Mouse (Mus musculus) CH12.LX (cell line): ENCODE results near the gene Lepr. TPM values are rescaled to one million over a fixed set of nuclear protein-coding genes. Genes with fewer than 3 reads are reported as not detected.

ENCODE experiments used
- DNase-seq: peaks from one replicate; pipeline ENCODE4 v3.0.0-alpha.2; 2013; ENCODE audit errors: extremely low read depth
- H3K27ac ChIP-seq: 2 replicates; pipeline ENCODE4 v1.5.1; 2012; ENCODE audit warnings: low read depth, mild to moderate bottlenecking, control low read depth, moderate library complexity; ENCODE audit not compliant: insufficient read depth
- H3K27me3 ChIP-seq: replicated peaks from 2 replicates; pipeline ENCODE3; 2012; ENCODE audit warnings: inconsistent platforms
- H3K36me3 ChIP-seq, 2 experiments: replicated peaks in 1 of 2; 2 replicates each; pipeline versions ENCODE3 to v1.6.1; 2012; ENCODE audit warnings: inconsistent platforms in 1 of 2, low read length in 1 of 2, mild to moderate bottlenecking in 1 of 2, mixed read lengths in 1 of 2, moderate library complexity in 1 of 2; ENCODE audit not compliant: control insufficient read depth in 1 of 2, insufficient read depth in 1 of 2
- H3K4me1 ChIP-seq, 2 experiments: 2 replicates each; pipeline ENCODE4 v1.6.1; 2012; ENCODE audit warnings: inconsistent platforms in 1 of 2, moderate library complexity in 1 of 2; ENCODE audit not compliant: insufficient read depth in 2 of 2, control insufficient read depth in 1 of 2
- H3K4me2 ChIP-seq: 2 replicates; pipeline ENCODE4 v1.6.1; 2012; ENCODE audit warnings: low read depth, mild to moderate bottlenecking, control low read depth; ENCODE audit not compliant: poor library complexity, insufficient read depth, severe bottlenecking
- H3K4me3 ChIP-seq, 3 experiments: fragments of 150-350 bp in 1 of 3; sonication (generic) in 1 of 3; replicated peaks in 1 of 3; 2 replicates each; pipeline versions ENCODE3 to v1.5.1; 2011 to 2012; ENCODE audit warnings: low read depth in 2 of 3, low read length in 2 of 3, mild to moderate bottlenecking in 2 of 3, moderate library complexity in 2 of 3, control low read depth in 1 of 3, improper control_type of control experiment in 1 of 3, inconsistent platforms in 1 of 3, mixed read lengths in 1 of 3; ENCODE audit not compliant: poor library complexity in 1 of 3
- H3K79me2 ChIP-seq: replicated peaks from 2 replicates; pipeline ENCODE4 v1.6.1; 2012; ENCODE audit warnings: mild to moderate bottlenecking, moderate library complexity; ENCODE audit not compliant: control insufficient read depth, poor library complexity, insufficient read depth, severe bottlenecking; ENCODE audit errors: extremely low read depth
- H3K9ac ChIP-seq: 2 replicates; pipeline ENCODE4 v1.6.1; 2012; ENCODE audit warnings: low read depth, mild to moderate bottlenecking, control low read depth, moderate library complexity; ENCODE audit not compliant: insufficient read depth
- H3K9me3 ChIP-seq: replicated peaks from 2 replicates; pipeline ENCODE3; 2012; ENCODE audit warnings: low read length, inconsistent platforms, mixed read lengths
- E2F4 ChIP-seq: IDR thresholded peaks from 2 replicates; pipeline ENCODE4 v1.6.1; 2011; ENCODE audit warnings: low read depth, low read length, improper control_type of control experiment; ENCODE audit not compliant: insufficient replicate concordance
- ELF1 ChIP-seq: IDR thresholded peaks from 2 replicates; pipeline ENCODE4 v1.6.1; 2014; ENCODE audit warnings: low read depth, mild to moderate bottlenecking, inconsistent platforms, low read length, improper control_type of control experiment
- ETS1 ChIP-seq: conservative IDR thresholded peaks from 2 replicates; pipeline ENCODE4 v1.6.1; 2012; ENCODE audit warnings: low read depth, mild to moderate bottlenecking, inconsistent platforms, low read length, improper control_type of control experiment, moderate library complexity
- MAX ChIP-seq: IDR thresholded peaks from 2 replicates; pipeline ENCODE4 v1.6.1; 2011; ENCODE audit warnings: low read length, improper control_type of control experiment
- MYC ChIP-seq: IDR thresholded peaks from 2 replicates; pipeline ENCODE4 v1.6.1; 2011; ENCODE audit warnings: low read depth, mild to moderate bottlenecking, improper control_type of control experiment, low read length
- NRF1 ChIP-seq: IDR thresholded peaks from 2 replicates; pipeline ENCODE4 v1.6.1; 2014; ENCODE audit warnings: low read depth, mild to moderate bottlenecking, inconsistent platforms, low read length, improper control_type of control experiment, moderate library complexity
- RAD21 ChIP-seq: IDR thresholded peaks from 2 replicates; pipeline ENCODE4 v1.6.1; 2011; ENCODE audit warnings: low read depth, mild to moderate bottlenecking, low read length, improper control_type of control experiment, moderate library complexity
- SIN3A ChIP-seq: IDR thresholded peaks from 2 replicates; pipeline ENCODE4 v1.6.1; 2012; ENCODE audit warnings: low read length, improper control_type of control experiment, inconsistent platforms
- USF2 ChIP-seq: conservative IDR thresholded peaks from 2 replicates; pipeline ENCODE4 v1.6.1; 2011; ENCODE audit warnings: low read depth, low read length, improper control_type of control experiment
- ZKSCAN1 ChIP-seq: IDR thresholded peaks from 2 replicates; pipeline ENCODE4 v1.6.1; 2012; ENCODE audit warnings: low read depth, inconsistent platforms, low read length, improper control_type of control experiment, borderline replicate concordance
- ZMIZ1 ChIP-seq: IDR thresholded peaks from 2 replicates; pipeline ENCODE4 v1.6.1; 2012; ENCODE audit warnings: low read depth, mild to moderate bottlenecking, inconsistent platforms, low read length, improper control_type of control experiment
- dilution Hi-C: fragments of 300-500 bp; cut with MboI; formaldehyde crosslinking; loops from 2 replicates; pipeline ENCODE4 v1.14.3; 2020; ENCODE audit warnings: low sequenced_read_pairs; ENCODE audit not compliant: extremely low pct_unique_long_range_greater_than_20kb, extremely low pct_ligation_motif_present
- in situ Hi-C: fragments of 300-500 bp; cut with MboI; formaldehyde crosslinking; loops from 3 replicates; pipeline ENCODE4 v1.14.3; 2019; ENCODE audit warnings: low sequenced_read_pairs, low pct_ligation_motif_present, low pct_unique_long_range_greater_than_20kb, mixed read lengths
- polyA plus RNA-seq: library from polyadenylated mRNA; unstranded; fragments of >175 nt; gene quantifications from 2 replicates; pipeline ENCODE4 v1.2.1, GENCODE M21; 2012; ENCODE audit warnings: low read depth; ENCODE audit not compliant: insufficient read length
- total RNA-seq, 2 experiments: library from RNA; depleted of rRNA; stranded (reverse); fragments of 300-350 nt in 1 of 2; fragments of >200 nt in 1 of 2; gene quantifications; 2 replicates each; pipeline ENCODE4 v1.2.3; 2012 to 2014

Lepr gene
- total and polyA plus RNA-seq, 3 experiments: 0.04 TPM; not detected in 2

GRCm38 (mm10) chr4:101711100-101711499, 6.1 kb upstream of the Lepr start:
- Histone ChIP-seq H3K79me2 (no peaks in the 10 kb centered on the region), H3K27ac (no peak overlapping the region), H3K4me1 (no peaks in the 10 kb centered on the region), H3K36me3 (no peaks in the 10 kb centered on the region), H3K9me3 (no peaks in the 10 kb centered on the region), H3K4me3 (no peak overlapping the region), H3K9ac (no peak overlapping the region), H3K27me3 (no peaks in the 10 kb centered on the region), H3K4me2 (no peak overlapping the region)
- in situ Hi-C loops: no loop called here
- no peak for TF ChIP-seq USF2
- no peak for TF ChIP-seq E2F4
- no peak for TF ChIP-seq ELF1
- TF ChIP-seq SIN3A: no peak
- no peak for TF ChIP-seq ZMIZ1
- TF ChIP-seq MYC: no peak
- TF ChIP-seq ETS1: no peak
- no peak for TF ChIP-seq RAD21
- TF ChIP-seq ZKSCAN1: no peak
- TF ChIP-seq NRF1: no peak
- no peak for DNase-seq
- dilution Hi-C loops: no loop called here

DNA sequence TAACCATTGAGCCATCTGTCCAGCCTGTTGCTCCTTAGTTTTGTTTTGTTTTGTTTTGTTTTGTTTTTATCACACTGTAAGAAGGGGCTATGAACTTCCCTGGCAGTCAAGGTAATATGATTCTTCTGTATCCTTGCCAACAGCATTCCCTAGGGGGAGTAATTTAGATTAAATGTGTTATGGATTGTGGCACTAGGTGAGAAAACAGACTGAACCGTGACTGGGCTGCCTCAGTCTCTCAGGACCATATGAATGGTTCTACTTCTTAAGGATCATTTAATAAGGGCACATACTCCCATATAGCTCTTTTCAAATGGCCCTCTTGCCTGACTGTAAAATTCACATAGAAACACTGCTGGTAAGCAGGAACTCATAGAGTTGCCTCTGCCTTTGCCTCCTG, 4.6 kb upstream of the Lepr start:
- no peak overlapping the region for H3K27ac ChIP-seq
- DNase-seq: no peak
- H3K27me3 ChIP-seq: no peaks in the 10 kb centered on the region
- H3K36me3 ChIP-seq: no peaks in the 10 kb centered on the region
- no peaks in the 10 kb centered on the region for H3K9me3 ChIP-seq
- H3K9ac ChIP-seq: no peak overlapping the region
- H3K4me1 ChIP-seq: no peaks in the 10 kb centered on the region
- in situ Hi-C loops: no loop called here
- dilution Hi-C loops: no loop called here
- H3K79me2 ChIP-seq: no peaks in the 10 kb centered on the region
- H3K4me3 ChIP-seq: no peak overlapping the region
- TF ChIP-seq SIN3A: no peak
- H3K4me2 ChIP-seq: no peak overlapping the region

- no peaks in the 10 kb centered on the region for H3K79me2 ChIP-seq
- no peaks in the 10 kb centered on the region for H3K4me1 ChIP-seq
- no peak for DNase-seq
- H3K27me3 ChIP-seq: no peaks in the 10 kb centered on the region
- in situ Hi-C loops: no loop called here
- dilution Hi-C loops: no loop called here
- H3K9me3 ChIP-seq: no peaks in the 10 kb centered on the region
- H3K27ac ChIP-seq: no peak overlapping the region
- no peak overlapping the region for H3K4me3 ChIP-seq
- H3K36me3 ChIP-seq: no peaks in the 10 kb centered on the region
- no peak for TF ChIP-seq MAX
- TF ChIP-seq, all 38 proteins: peak for 0
- Histone ChIP-seq H3K9ac (no peak overlapping the region), H3K4me2 (no peak overlapping the region)
These were observed 1.9 kb upstream of the Lepr start for GRCm38 (mm10) chr4:101715302-101715701.
